Mouse (Mus musculus): ENCODE data around the gene Gm9789. TPM values are rescaled to one million over a fixed set of nuclear protein-coding genes. Genes with fewer than 3 reads are reported as not detected.
"Not testable (repeated sequence)": the region's sequence is repeated elsewhere in the genome, so short reads cannot be mapped to it uniquely, and the experiment has no call there.

Gene Gm9789
- polyA plus RNA-seq (2015; fragmentation: Nextera tagmentation; extraction: Ambion mirVana), result not detected in 2 replicates

DNA sequence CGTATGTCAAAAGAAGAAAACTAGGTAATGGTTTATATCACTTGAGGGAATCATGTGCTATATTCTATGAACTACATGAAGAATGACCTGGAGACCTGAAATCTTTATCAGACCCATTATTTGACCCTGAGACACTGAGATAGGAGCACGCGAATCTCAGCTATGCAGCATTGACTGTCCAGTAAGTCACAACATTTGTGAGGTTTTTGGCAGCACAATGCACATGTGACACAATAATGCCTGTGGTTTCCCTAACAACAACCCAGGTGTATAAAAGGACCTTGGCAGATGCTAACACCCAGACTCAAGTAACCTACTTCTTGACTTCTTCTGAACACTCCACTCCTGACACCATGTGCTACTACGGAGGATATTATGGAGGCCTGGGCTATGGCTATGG, at the start of gene Gm9789:
Gm9789 (plus strand) TSS at position 301 of the 400 bp plus-strand sequence.
- Histone ChIP-seq H3K9ac (replicated peaks; ENCODE audit: low read length) (no peak within 1 kb of the TSS), H3K27me3 (ENCODE audit: insufficient read depth, low read length) (no peaks in the 10 kb centered on the region), H3K4me2 (replicated peaks; ENCODE audit: low read depth, low read length) (no peak within 1 kb of the TSS), H3K27ac (ENCODE audit: low read length) (no peak within 1 kb of the TSS), H3K4me1 (ENCODE audit: insufficient read depth, low read length) (no peaks in the 10 kb centered on the region), H3K4me3 (ENCODE audit: low read length) (no peak within 1 kb of the TSS), H3K36me3 (ENCODE audit: insufficient read depth, low read length) (no peaks in the 10 kb centered on the region), H3K9me3 (ENCODE audit: low read length) (no peaks in the 10 kb centered on the region)
- ATAC-seq (ENCODE audit: low FRiP score, low TSS enrichment), result no peak
- WGBS, result 78% methylated on average over 4 of the region's 4 CpGs

DNA sequence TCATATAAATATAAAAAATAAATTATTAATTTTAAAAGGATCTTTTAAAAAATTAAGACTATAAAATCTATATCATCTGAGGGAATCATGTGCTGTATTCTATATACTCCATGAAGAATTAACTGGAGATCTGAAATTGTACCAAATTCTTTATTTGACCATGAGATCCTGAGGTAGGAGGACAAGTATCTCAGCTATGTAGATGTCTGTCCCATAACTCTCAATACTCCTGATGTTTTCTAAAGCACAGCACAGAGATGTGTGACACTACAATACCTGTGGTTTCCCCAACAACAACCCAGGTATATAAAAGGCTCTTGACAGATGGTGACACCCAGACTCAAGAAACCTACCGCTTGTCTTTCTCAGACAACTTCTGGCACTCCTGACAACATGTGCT, 17.2 kb upstream of the Gm9789 start, which contains the start of gene Gm6358:
Gm6358 (plus strand) TSS at position 301 of the 400 bp plus-strand sequence.
- ATAC-seq (ENCODE audit: low FRiP score, low TSS enrichment), result no peak
- H3K4me1 ChIP-seq (ENCODE audit: insufficient read depth, low read length), result no peaks in the 10 kb centered on the region
- WGBS, result 97% methylated on average over 1 of the region's 1 CpGs
- no peak within 1 kb of the TSS for H3K27ac ChIP-seq (ENCODE audit: low read length)
- no peaks in the 10 kb centered on the region for H3K9me3 ChIP-seq (ENCODE audit: low read length)
- H3K36me3 ChIP-seq (ENCODE audit: insufficient read depth, low read length), result no peaks in the 10 kb centered on the region
- no peak within 1 kb of the TSS for H3K4me2 ChIP-seq (replicated peaks; ENCODE audit: low read depth, low read length)
- H3K4me3 ChIP-seq (ENCODE audit: low read length), result no peak within 1 kb of the TSS
- no peak within 1 kb of the TSS for H3K9ac ChIP-seq (replicated peaks; ENCODE audit: low read length)
- H3K27me3 ChIP-seq (ENCODE audit: insufficient read depth, low read length), result no peaks in the 10 kb centered on the region

DNA sequence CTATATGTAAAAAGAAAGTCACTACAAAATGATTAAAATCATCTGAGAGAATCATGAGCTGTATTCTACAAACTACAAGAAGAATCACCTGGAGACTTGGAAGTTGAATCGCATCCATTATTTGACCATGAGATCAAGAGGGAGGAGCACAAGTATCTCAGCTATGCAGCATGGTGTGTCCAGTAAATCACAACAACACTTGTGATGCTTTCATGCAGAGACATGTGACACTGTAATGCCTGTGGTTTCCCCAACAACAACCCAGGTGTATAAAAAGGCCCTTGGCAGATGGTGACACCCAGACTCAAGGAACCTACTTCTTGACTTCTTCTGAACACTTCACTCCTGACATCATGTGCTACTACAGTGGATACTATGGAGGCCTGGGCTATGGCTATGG, 7.0 kb upstream of the Gm9789 start, which contains the start of gene Gm10061:
Gm10061 (plus strand) TSS at position 301 of the 400 bp plus-strand sequence.
- no peak for ATAC-seq (ENCODE audit: low FRiP score, low TSS enrichment)
- Histone ChIP-seq H3K9me3 (ENCODE audit: low read length) (0 out of 2 replicates have a peak, but pooled peaks cover 7% of the 10 kb centered on the region), H3K4me2 (replicated peaks; ENCODE audit: low read depth, low read length) (no peak within 1 kb of the TSS), H3K4me1 (ENCODE audit: insufficient read depth, low read length) (no peaks in the 10 kb centered on the region), H3K27ac (ENCODE audit: low read length) (no peak within 1 kb of the TSS), H3K4me3 (ENCODE audit: low read length) (no peak within 1 kb of the TSS), H3K27me3 (ENCODE audit: insufficient read depth, low read length) (no peaks in the 10 kb centered on the region), H3K36me3 (ENCODE audit: insufficient read depth, low read length) (no peaks in the 10 kb centered on the region), H3K9ac (replicated peaks; ENCODE audit: low read length) (no peak within 1 kb of the TSS)
- WGBS, result 100% methylated on average over 1 of the region's 1 CpGs

DNA sequence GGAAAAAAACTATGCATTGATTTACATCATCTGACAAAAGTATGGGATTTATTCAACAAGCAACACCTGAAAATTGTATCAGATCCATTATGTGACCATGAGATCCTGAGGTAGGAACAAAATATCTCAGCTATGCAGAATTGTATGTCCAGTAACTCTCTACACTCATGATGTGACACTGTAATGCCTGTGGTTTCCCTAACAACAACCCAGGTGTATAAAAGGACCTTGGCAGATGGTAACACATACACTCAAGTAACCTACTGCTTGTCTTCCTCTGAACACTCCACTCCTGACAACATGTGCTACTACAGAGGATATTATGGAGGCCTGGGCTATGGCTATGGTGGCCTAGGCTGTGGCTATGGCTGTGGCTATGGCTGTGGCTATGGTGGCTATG, 11.4 kb downstream of the Gm9789 start, which contains the start of gene Gm7735:
Gm7735 (plus strand) TSS at position 301 of the 400 bp plus-strand sequence.
- not testable (repeated sequence) for H3K27ac ChIP-seq (ENCODE audit: low read length); H3K27me3 ChIP-seq (ENCODE audit: insufficient read depth, low read length); ATAC-seq (ENCODE audit: low FRiP score, low TSS enrichment); H3K9me3 ChIP-seq (ENCODE audit: low read length); H3K36me3 ChIP-seq (ENCODE audit: insufficient read depth, low read length); H3K4me1 ChIP-seq (ENCODE audit: insufficient read depth, low read length); H3K4me3 ChIP-seq (ENCODE audit: low read length); H3K9ac ChIP-seq (replicated peaks; ENCODE audit: low read length); H3K4me2 ChIP-seq (replicated peaks; ENCODE audit: low read depth, low read length)

DNA sequence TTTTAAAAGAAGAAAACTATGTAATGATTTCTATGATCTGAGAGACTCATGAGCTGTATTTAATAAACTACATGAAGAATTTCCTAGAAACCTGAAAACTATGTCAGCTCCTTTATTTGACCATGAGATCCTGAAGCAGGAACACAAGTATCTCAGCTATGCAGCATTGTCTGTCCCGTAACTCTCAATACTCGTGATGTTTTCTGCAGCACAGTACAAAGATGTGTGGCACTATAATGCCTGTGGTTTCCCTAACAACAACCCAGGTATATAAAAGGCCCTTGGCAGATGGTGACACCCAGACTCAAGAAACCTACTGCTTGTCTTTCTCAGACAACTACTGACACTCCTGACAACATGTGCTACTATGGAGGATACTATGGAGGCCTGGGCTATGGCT, 16.7 kb downstream of the Gm9789 start, which contains the start of gene 1110057P08Rik:
1110057P08Rik (plus strand) TSS at position 301 of the 400 bp plus-strand sequence.
- Histone ChIP-seq H3K4me3 (ENCODE audit: low read length) (no peak within 1 kb of the TSS), H3K9ac (replicated peaks; ENCODE audit: low read length) (no peak within 1 kb of the TSS), H3K27ac (ENCODE audit: low read length) (no peak within 1 kb of the TSS), H3K9me3 (ENCODE audit: low read length) (no peaks in the 10 kb centered on the region), H3K27me3 (ENCODE audit: insufficient read depth, low read length) (no peaks in the 10 kb centered on the region), H3K4me1 (ENCODE audit: insufficient read depth, low read length) (no peaks in the 10 kb centered on the region), H3K36me3 (ENCODE audit: insufficient read depth, low read length) (no peaks in the 10 kb centered on the region), H3K4me2 (replicated peaks; ENCODE audit: low read depth, low read length) (no peak within 1 kb of the TSS)
- no peak for ATAC-seq (ENCODE audit: low FRiP score, low TSS enrichment)
- WGBS, result 83% methylated on average over 2 of the region's 2 CpGs

DNA sequence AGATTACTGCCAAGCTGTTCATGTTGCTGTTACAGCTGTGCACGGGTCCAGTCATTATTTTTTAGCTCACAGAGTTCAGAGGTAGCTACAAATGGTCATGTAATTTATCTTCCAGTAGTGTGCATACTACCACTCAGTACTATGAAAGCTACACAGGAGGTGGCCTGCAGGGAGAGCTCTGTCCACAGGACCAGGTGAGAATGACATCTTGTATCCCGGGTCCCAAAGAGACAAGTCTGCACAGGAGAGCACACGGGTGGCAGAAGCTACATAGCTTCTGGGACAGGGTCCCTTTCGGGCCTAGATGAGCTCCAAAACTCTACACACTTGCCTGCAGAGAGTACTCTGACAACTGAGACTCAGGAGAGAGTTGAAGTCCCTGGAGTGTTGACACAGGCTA, 30.9 kb downstream of the Gm9789 start:
- Histone ChIP-seq H3K27ac (ENCODE audit: low read length) (no peak overlapping the region), H3K4me3 (ENCODE audit: low read length) (no peak overlapping the region), H3K4me2 (replicated peaks; ENCODE audit: low read depth, low read length) (no peak overlapping the region), H3K36me3 (ENCODE audit: insufficient read depth, low read length) (no peaks in the 10 kb centered on the region), H3K4me1 (ENCODE audit: insufficient read depth, low read length) (no peaks in the 10 kb centered on the region), H3K27me3 (ENCODE audit: insufficient read depth, low read length) (no peaks in the 10 kb centered on the region), H3K9ac (replicated peaks; ENCODE audit: low read length) (no peak overlapping the region), H3K9me3 (ENCODE audit: low read length) (no peaks in the 10 kb centered on the region)
- no peak for ATAC-seq (ENCODE audit: low FRiP score, low TSS enrichment)
- 78% methylated on average over 4 of the region's 4 CpGs for WGBS

DNA sequence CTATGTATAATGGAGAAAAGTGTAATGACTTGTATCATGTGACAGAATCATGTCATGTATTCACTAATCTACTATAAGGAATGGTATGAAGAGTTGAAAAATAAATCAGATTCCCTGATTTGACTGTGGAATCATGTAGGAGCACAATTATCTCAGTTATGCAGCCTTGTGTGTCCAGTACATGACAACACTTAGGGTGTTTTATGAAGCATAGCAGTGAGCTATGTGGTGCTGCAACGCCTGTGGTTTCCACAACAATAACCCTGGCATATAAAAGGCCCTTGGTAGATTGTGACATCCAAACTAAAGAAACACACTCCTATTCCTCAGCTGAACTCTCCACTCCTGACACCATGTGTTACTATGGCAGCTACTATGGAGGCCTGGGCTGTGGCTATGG, 47.8 kb downstream of the Gm9789 start, which contains the start of gene Krtap20-2:
Krtap20-2 (plus strand) TSS at position 301 of the 400 bp plus-strand sequence.
- H3K9ac ChIP-seq (replicated peaks; ENCODE audit: low read length), result no peak within 1 kb of the TSS
- ATAC-seq (ENCODE audit: low FRiP score, low TSS enrichment), result no peak
- no peak within 1 kb of the TSS for H3K27ac ChIP-seq (ENCODE audit: low read length)
- no peak within 1 kb of the TSS for H3K4me2 ChIP-seq (replicated peaks; ENCODE audit: low read depth, low read length)
- H3K9me3 ChIP-seq (ENCODE audit: low read length), result no peaks in the 10 kb centered on the region
- 26% methylated on average over 1 of the region's 1 CpGs for WGBS
- no peaks in the 10 kb centered on the region for H3K4me1 ChIP-seq (ENCODE audit: insufficient read depth, low read length)
- H3K4me3 ChIP-seq (ENCODE audit: low read length), result no peak within 1 kb of the TSS
- no peaks in the 10 kb centered on the region for H3K36me3 ChIP-seq (ENCODE audit: insufficient read depth, low read length)
- no peaks in the 10 kb centered on the region for H3K27me3 ChIP-seq (ENCODE audit: insufficient read depth, low read length)

Other genes with a start within 250 kb of the Gm9789 start
- gene Krtap19-9b, start 225.7 kb upstream of the Gm9789 start, polyA plus RNA-seq (2015; fragmentation: Nextera tagmentation; extraction: Ambion mirVana), result not detected in 2 replicates
- gene Krtap16-3, start 195.1 kb upstream of the Gm9789 start, polyA plus RNA-seq (2015; fragmentation: Nextera tagmentation; extraction: Ambion mirVana), result not detected in 2 replicates
- not detected in 2 replicates for gene Krtap22-2, start 147.2 kb upstream of the Gm9789 start, polyA plus RNA-seq (2015; fragmentation: Nextera tagmentation; extraction: Ambion mirVana)
- gene Gm10229, start 142.7 kb upstream of the Gm9789 start, polyA plus RNA-seq (2015; fragmentation: Nextera tagmentation; extraction: Ambion mirVana), result not detected in 2 replicates
- gene Krtap6-1, start 126.3 kb upstream of the Gm9789 start, polyA plus RNA-seq (2015; fragmentation: Nextera tagmentation; extraction: Ambion mirVana), result not detected in 2 replicates
- gene Gm10228, start 116.5 kb upstream of the Gm9789 start, polyA plus RNA-seq (2015; fragmentation: Nextera tagmentation; extraction: Ambion mirVana), result not detected in 2 replicates
- gene Krtap6-5, start 110.1 kb upstream of the Gm9789 start, polyA plus RNA-seq (2015; fragmentation: Nextera tagmentation; extraction: Ambion mirVana), result not detected in 2 replicates
- not detected in 2 replicates for gene 1110025L11Rik, start 94.0 kb upstream of the Gm9789 start, polyA plus RNA-seq (2015; fragmentation: Nextera tagmentation; extraction: Ambion mirVana)
- gene Krtap6-3, start 73.9 kb upstream of the Gm9789 start, polyA plus RNA-seq (2015; fragmentation: Nextera tagmentation; extraction: Ambion mirVana), result not detected in 2 replicates
- gene Gm6358, start 17.1 kb upstream of the Gm9789 start, polyA plus RNA-seq (2015; fragmentation: Nextera tagmentation; extraction: Ambion mirVana), result not detected in 2 replicates
- not detected in 2 replicates for gene Gm10061, start 6.9 kb upstream of the Gm9789 start, polyA plus RNA-seq (2015; fragmentation: Nextera tagmentation; extraction: Ambion mirVana)
- gene Gm7735, start 11.5 kb downstream of the Gm9789 start, polyA plus RNA-seq (2015; fragmentation: Nextera tagmentation; extraction: Ambion mirVana), result not detected in 2 replicates
- gene 1110057P08Rik, start 16.8 kb downstream of the Gm9789 start, polyA plus RNA-seq (2015; fragmentation: Nextera tagmentation; extraction: Ambion mirVana), result not detected in 2 replicates
- gene Krtap20-2, start 47.9 kb downstream of the Gm9789 start, polyA plus RNA-seq (2015; fragmentation: Nextera tagmentation; extraction: Ambion mirVana), result not detected in 2 replicates
- not detected in 2 replicates for gene Krtap21-1, start 245.9 kb downstream of the Gm9789 start, polyA plus RNA-seq (2015; fragmentation: Nextera tagmentation; extraction: Ambion mirVana)

Data from kidney, embryonic 16.5 days (tissue).